Mouse (Mus musculus): ENCODE measurements around the gene Psmd4.
"Not testable (repeated sequence)": the region's sequence is repeated elsewhere in the genome, so short reads cannot be mapped to it uniquely, and the experiment has no call there.

The Psmd4 gene

GRCm38 (mm10) chr3:95025202-95025601, 17.2 kb downstream of the Psmd4 start:
- no peak for DNase-seq (ENCODE audit: low spot score in 2 of 2)

GRCm38 (mm10) chr3:95024551-95024950, 17.9 kb downstream of the Psmd4 start:
- peak in 1 of 2 experiments; percentile 28 for DNase-seq (ENCODE audit: low spot score in 2 of 2)

- not testable (repeated sequence) for DNase-seq (ENCODE audit: low spot score in 2 of 2)
These were observed 21.5 kb downstream of the Psmd4 start for GRCm38 (mm10) chr3:95020956-95021355.

GRCm38 (mm10) chr3:95018741-95019140, 23.7 kb downstream of the Psmd4 start:
- DNase-seq (ENCODE audit: low spot score in 2 of 2), result no peak

- no peak for DNase-seq (ENCODE audit: low spot score in 2 of 2)
These were observed 25.8 kb downstream of the Psmd4 start for GRCm38 (mm10) chr3:95016532-95017056.

- DNase-seq (ENCODE audit: low spot score in 2 of 2), result peak; percentile 96 to 98
These were observed 26.4 kb downstream of the Psmd4 start for GRCm38 (mm10) chr3:95015891-95016531.

GRCm38 (mm10) chr3:95015337-95015872, 27.0 kb downstream of the Psmd4 start, which contains the start of gene Zfp687:
Gene Zfp687, minus strand, starts transcription at chr3:95015448.
- DNase-seq (ENCODE audit: low spot score in 2 of 2), result peak; percentile 99

GRCm38 (mm10) chr3:95014428-95015151, 27.8 kb downstream of the Psmd4 start:
- peak; percentile 36 to 43 for DNase-seq (ENCODE audit: low spot score in 2 of 2)

GRCm38 (mm10) chr3:95013699-95014427, 28.6 kb downstream of the Psmd4 start:
- no peak for DNase-seq (ENCODE audit: low spot score in 2 of 2)

GRCm38 (mm10) chr3:95012982-95013381, 29.4 kb downstream of the Psmd4 start:
- DNase-seq (ENCODE audit: low spot score in 2 of 2), result no peak

- DNase-seq (ENCODE audit: low spot score in 2 of 2), result no peak
These were observed 32.0 kb downstream of the Psmd4 start for GRCm38 (mm10) chr3:95010396-95010795.

- no peak for DNase-seq (ENCODE audit: low spot score in 2 of 2)
These were observed 34.7 kb downstream of the Psmd4 start for GRCm38 (mm10) chr3:95007706-95008105.

GRCm38 (mm10) chr3:95005651-95006050, 36.8 kb downstream of the Psmd4 start:
- no peak for DNase-seq (ENCODE audit: low spot score in 2 of 2)

- DNase-seq (ENCODE audit: low spot score in 2 of 2), result no peak
These were observed 39.1 kb downstream of the Psmd4 start for GRCm38 (mm10) chr3:95003273-95003672.

- no peak for DNase-seq (ENCODE audit: low spot score in 2 of 2)
These were observed 39.8 kb downstream of the Psmd4 start for GRCm38 (mm10) chr3:95002569-95002968.

- DNase-seq (ENCODE audit: low spot score in 2 of 2), result peak; percentile 79
These were observed 45.5 kb downstream of the Psmd4 start for GRCm38 (mm10) chr3:94996946-94997345.

- DNase-seq (ENCODE audit: low spot score in 2 of 2), result no peak
These were observed 53.2 kb downstream of the Psmd4 start for GRCm38 (mm10) chr3:94989159-94989761.

- peak; percentile 65 to 80 for DNase-seq (ENCODE audit: low spot score in 2 of 2)
These were observed 54.8 kb downstream of the Psmd4 start for GRCm38 (mm10) chr3:94987578-94987977.

- DNase-seq (ENCODE audit: low spot score in 2 of 2), result no peak
These were observed 56.9 kb downstream of the Psmd4 start for GRCm38 (mm10) chr3:94985513-94985912.

GRCm38 (mm10) chr3:94984312-94984711, 58.1 kb downstream of the Psmd4 start:
- DNase-seq (ENCODE audit: low spot score in 2 of 2), result peak in 1 of 2 experiments; percentile 40

Measured in urinary bladder, postnatal 36 days (tissue).